In the genomic region with DNA sequence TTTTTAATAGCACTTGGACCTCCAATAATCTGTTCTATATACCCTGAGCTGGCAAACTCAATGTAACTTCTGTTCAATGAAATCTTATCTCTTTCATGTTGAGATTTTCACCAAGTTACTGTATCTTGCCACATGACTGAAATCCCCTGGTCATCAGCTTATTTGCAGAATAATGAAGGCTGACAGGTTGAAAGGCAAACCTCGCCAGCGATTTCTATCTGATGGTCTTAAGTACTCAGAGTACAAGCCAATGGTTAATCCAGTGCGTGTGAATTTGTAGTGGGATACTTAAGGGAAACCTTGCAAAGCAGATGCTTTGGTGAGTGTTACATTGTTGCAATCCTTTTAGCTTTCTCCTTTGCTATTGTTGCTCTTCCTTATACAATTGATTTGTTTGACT, we compare ENCODE assay signal across 21 mouse cellular contexts.
"Had no signal": no experiment of that assay in that cellular context is flagged by ENCODE, and none has a peak within 500 bp of the region (broad histone marks: within the 10 kb centered on the region; RNA-seq: fewer than 3 reads in every experiment).

No protein-coding gene starts in this region.

- H3K27me3 ChIP-seq: limb, embryonic 13.5 days; liver, embryonic 12.5 days; liver, embryonic 15.5 days; lung, embryonic 15.5 days; megakaryocyte, embryonic 14.5 days had no signal

- H3K4me2 ChIP-seq: limb, embryonic 13.5 days; liver, embryonic 12.5 days; liver, embryonic 15.5 days; lung, embryonic 15.5 days had no signal

- H3K9me3 ChIP-seq: limb, embryonic 10.5 days; limb, embryonic 13.5 days; liver, embryonic 12.5 days; liver, embryonic 15.5 days; lung, embryonic 15.5 days; megakaryocyte, embryonic 14.5 days; midbrain, embryonic 10.5 days had no signal

- DNase-seq: kidney, adult 18-20 months; kidney, adult 9 months; kidney, postnatal 14 days; kidney, postnatal 4 days; liver; lung, adult 18-20 months; lung, postnatal 10 days; lung, postnatal 36 days; right cerebral cortex, postnatal 4 days; thymus, adult 2 months; thymus, postnatal 14 days; thymus, postnatal 4 days had no signal

- H3K27ac ChIP-seq: limb, embryonic 10.5 days; limb, embryonic 13.5 days; liver, embryonic 12.5 days; liver, embryonic 15.5 days; lung, embryonic 15.5 days; midbrain, embryonic 10.5 days; stomach, postnatal 0 days had no signal

- H3K4me3 ChIP-seq: limb, embryonic 10.5 days; limb, embryonic 13.5 days; liver, embryonic 12.5 days; liver, embryonic 15.5 days; lung, embryonic 15.5 days; megakaryocyte, embryonic 14.5 days; midbrain, embryonic 10.5 days had no signal

- H3K9ac ChIP-seq: limb, embryonic 13.5 days; liver, embryonic 12.5 days; liver, embryonic 15.5 days; lung, embryonic 15.5 days had no signal

- ATAC-seq: liver, embryonic 12.5 days; midbrain, embryonic 16.5 days had no signal

- H3K4me1 ChIP-seq: limb, embryonic 13.5 days; liver, embryonic 12.5 days; liver, embryonic 15.5 days; lung, embryonic 15.5 days; megakaryocyte, embryonic 14.5 days had no signal

- H3K36me3 ChIP-seq: limb, embryonic 10.5 days; limb, embryonic 13.5 days; liver, embryonic 12.5 days; liver, embryonic 15.5 days; lung, embryonic 15.5 days; midbrain, embryonic 10.5 days had no signal
